Mouse (Mus musculus): Measurements from ENCODE around the gene Dcun1d3. TPM values are rescaled to one million over a fixed set of nuclear protein-coding genes. Genes with fewer than 3 reads are reported as not detected.

The Dcun1d3 gene
- polyA plus RNA-seq, 1 experiment from 2014 or later = 11.3 TPM

DNA sequence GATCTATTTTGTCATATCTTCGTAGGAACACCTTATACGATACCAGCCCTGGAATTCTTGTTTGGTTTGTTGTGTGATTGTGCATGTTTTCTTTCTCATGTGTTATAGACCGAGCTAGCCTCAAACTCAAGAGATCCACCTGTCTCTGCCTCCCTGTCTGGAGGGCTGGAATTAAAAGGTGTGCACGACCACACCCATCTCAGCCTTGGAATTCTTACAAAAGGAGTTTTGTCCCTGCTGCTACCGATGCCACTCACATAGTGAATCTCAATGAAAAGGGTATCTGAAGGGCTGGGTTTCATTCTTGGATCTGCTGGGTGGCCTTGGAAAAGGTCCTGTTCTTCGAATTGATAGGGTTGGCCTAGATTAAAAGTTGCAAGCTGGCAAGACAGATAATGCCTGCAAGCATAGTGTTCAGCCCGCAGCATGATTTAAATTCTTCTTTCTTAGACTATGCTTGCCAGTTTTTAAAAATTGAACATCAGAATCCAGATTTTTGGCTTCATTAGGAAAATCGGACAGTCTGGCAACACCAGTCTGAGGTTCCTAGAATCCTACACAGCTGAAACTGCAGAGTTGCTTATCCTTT, 1.5 kb upstream of the Dcun1d3 start:
- Histone ChIP-seq H3K27me3 (no peaks in the 10 kb centered on the region), H3K4me3 (no peak overlapping the region), H3K27ac (no peak overlapping the region), H3K9ac (no peak overlapping the region), H3K36me3 (no peaks in the 10 kb centered on the region), H3K9me3 (no peaks in the 10 kb centered on the region), H3K4me2 (no peak overlapping the region), H3K4me1 (peaks cover 27% of the 10 kb centered on the region)
- WGBS = 88% methylated on average over 8 of the region's 8 CpGs
- ATAC-seq (ENCODE audit: borderline replicate concordance, extremely low read depth, low FRiP score, low TSS enrichment) = no peak

DNA sequence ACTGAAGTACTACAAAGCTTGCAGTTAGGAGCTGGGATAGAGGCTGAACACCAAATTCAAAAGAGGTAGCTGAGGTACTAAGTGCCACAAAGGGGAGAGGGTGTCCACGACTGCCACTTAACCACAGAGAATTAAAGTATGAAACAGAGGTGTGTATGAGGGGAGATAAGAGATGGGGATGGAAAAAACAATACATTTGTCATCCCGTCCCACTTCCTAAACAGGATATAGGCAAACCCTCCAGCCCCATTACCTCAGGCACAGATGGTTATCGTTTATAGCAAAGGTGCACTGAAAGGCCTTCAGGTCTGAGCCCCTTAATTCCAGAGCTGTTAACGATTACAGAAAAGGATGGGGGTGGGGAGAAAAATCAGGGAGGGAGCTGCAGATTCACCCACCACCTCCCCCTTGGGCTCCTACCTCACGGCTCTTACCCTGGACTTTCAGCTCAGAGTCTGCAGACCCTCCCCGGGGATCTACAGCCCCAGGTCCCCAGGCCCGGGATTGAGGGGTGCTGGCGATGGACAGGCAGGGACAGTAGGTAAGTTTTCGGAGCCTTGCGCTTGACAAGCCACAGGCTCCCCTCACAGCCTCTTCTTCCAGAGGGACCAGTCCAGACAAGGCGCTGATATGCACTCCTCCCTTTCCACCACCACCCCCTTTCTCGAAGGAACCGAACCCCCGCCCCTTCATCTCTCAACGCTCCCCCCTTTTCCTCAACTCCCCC, 1.1 kb downstream of the Dcun1d3 start:
- Histone ChIP-seq H3K9me3 (no peaks in the 10 kb centered on the region), H3K4me3 (peak overlapping the region; percentile 80)

DNA sequence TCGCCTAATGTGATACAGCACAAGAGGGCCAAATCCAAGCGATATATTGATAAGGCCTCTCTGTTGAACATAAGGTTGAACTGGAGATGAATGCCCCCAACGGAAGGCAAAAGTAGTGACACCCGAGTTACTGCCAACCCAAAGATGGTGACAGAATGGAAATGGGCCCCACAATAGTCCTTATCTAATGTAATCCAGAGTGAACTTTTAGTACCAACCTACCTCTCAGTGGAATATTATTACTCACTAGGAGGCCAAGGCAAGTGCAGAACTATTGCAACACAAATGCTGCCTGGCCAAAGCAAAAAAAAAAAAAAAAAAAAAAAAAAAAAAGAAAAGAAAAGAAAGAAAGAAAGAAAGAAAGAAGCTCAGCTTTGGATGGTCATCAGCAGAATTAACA, 3.4 kb downstream of the Dcun1d3 start:
- Histone ChIP-seq H3K36me3 (no peaks in the 10 kb centered on the region), H3K9ac (no peak overlapping the region), H3K4me1 (peaks cover 27% of the 10 kb centered on the region), H3K4me3 (no peak overlapping the region), H3K27me3 (no peaks in the 10 kb centered on the region), H3K27ac (no peak overlapping the region), H3K9me3 (no peaks in the 10 kb centered on the region), H3K4me2 (no peak overlapping the region)
- 84% methylated on average over 4 of the region's 4 CpGs for WGBS
- ATAC-seq (ENCODE audit: borderline replicate concordance, extremely low read depth, low FRiP score, low TSS enrichment) = no peak

More for the DNA sequence above, 1.1 kb downstream of the Dcun1d3 start:
- H3K36me3 ChIP-seq = no peaks in the 10 kb centered on the region
- peak overlapping the region; percentile 97 for H3K27ac ChIP-seq
- peak overlapping the region; percentile 81 for H3K9ac ChIP-seq
- WGBS = 1% methylated on average over 15 of the region's 15 CpGs
- H3K4me2 ChIP-seq = peak overlapping the region; percentile 81
- ATAC-seq (ENCODE audit: borderline replicate concordance, extremely low read depth, low FRiP score, low TSS enrichment) = peak; percentile 47
- peaks cover 27% of the 10 kb centered on the region for H3K4me1 ChIP-seq
- no peaks in the 10 kb centered on the region for H3K27me3 ChIP-seq

DNA sequence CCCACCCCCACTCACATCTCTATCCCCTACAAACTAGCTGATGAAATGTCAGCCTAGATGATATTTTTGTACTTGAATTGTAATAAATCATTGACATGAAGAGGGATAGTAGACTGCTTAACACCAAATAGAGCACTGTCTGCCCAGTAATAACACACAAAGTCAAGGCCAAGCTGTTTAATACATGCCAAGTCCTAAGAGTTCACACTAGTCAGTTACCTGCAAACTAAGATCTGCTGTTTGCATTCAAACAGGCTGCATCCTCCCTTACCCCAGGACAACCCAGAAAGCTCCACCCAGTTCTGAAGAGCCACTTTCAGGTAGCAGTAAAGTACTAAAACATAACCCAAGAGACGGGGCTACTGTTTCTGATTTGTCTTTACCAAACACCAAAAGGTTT, 3.9 kb downstream of the Dcun1d3 start:
- Histone ChIP-seq H3K4me3 (no peak overlapping the region), H3K27ac (no peak overlapping the region), H3K27me3 (no peaks in the 10 kb centered on the region), H3K9me3 (no peaks in the 10 kb centered on the region), H3K4me2 (no peak overlapping the region), H3K36me3 (no peaks in the 10 kb centered on the region), H3K9ac (no peak overlapping the region), H3K4me1 (peaks cover 27% of the 10 kb centered on the region)
- 78% methylated on average over 1 of the region's 1 CpGs for WGBS
- ATAC-seq (ENCODE audit: borderline replicate concordance, extremely low read depth, low FRiP score, low TSS enrichment) = no peak

DNA sequence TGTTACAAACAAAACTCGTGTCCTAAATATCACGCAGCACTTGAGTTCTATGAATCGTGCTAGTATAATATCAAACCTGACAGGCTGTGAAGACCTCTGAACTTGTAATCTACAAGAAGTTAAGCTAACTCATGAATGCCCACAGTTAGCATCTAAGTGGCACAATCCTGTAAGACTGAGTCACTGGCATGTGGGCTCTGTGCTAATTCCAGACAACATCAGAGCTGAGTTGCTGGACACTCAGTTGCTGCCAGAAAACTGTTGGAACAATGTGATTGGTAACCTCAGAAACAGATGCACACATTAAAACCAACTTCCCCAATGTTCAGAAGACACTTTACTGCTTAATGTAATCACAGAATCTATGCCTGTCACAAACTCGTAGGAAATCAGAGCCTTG, 8.2 kb downstream of the Dcun1d3 start:
- 82% methylated on average over 4 of the region's 4 CpGs for WGBS
- Histone ChIP-seq H3K27ac (no peak overlapping the region), H3K9ac (no peak overlapping the region), H3K27me3 (no peaks in the 10 kb centered on the region), H3K4me1 (no peaks in the 10 kb centered on the region), H3K9me3 (no peaks in the 10 kb centered on the region), H3K36me3 (no peaks in the 10 kb centered on the region), H3K4me3 (no peak overlapping the region), H3K4me2 (no peak overlapping the region)
- no peak for ATAC-seq (ENCODE audit: borderline replicate concordance, extremely low read depth, low FRiP score, low TSS enrichment)

DNA sequence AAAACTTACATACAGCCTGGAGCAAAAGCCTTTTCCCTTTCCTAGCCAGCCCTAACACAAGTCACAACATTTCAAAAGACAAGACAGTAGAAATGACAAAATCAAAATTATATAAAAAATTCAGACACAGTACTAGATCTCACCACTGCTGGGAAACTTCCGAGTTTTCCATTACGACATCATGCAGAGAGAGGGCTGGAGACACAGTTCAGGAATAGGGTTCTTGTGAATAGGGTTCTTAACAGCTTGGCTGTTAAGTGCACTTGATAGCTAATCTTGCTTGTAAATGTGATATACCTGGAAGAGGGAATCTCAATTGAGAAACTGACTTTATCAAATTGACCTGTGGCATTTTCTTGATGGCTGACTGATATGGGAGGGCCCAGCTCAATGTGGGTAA, 14.9 kb downstream of the Dcun1d3 start:
- WGBS = 70% methylated on average over 2 of the region's 2 CpGs
- no peak overlapping the region for H3K9ac ChIP-seq
- H3K4me2 ChIP-seq = no peak overlapping the region
- peaks cover 3% of the 10 kb centered on the region; the same call in 1 of the 2 replicates for H3K36me3 ChIP-seq
- H3K27ac ChIP-seq = no peak overlapping the region
- no peak for ATAC-seq (ENCODE audit: borderline replicate concordance, extremely low read depth, low FRiP score, low TSS enrichment)
- H3K4me3 ChIP-seq = no peak overlapping the region
- H3K4me1 ChIP-seq = no peaks in the 10 kb centered on the region
- H3K27me3 ChIP-seq = no peaks in the 10 kb centered on the region
- no peaks in the 10 kb centered on the region for H3K9me3 ChIP-seq

DNA sequence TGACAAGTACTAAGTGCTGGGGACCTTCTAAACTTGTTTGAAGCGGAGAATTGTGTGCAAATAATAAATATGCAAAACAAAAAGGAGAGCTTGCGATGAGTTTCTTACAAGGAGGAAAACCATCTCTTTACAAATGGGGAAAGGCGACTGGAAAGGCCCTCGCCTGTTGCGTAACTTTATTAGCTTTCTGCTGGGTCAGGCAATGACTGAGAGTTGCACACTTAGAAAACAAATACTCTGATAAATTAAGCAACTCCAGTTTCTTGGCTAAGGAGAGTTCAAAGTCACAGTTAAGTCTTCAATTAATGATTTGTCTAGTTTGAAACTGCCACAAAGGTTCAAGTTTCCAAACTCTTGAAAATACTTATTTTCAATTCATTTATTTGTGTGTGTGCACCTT, 15.8 kb downstream of the Dcun1d3 start:
- Histone ChIP-seq H3K9ac (no peak overlapping the region), H3K4me2 (no peak overlapping the region), H3K4me1 (no peaks in the 10 kb centered on the region), H3K9me3 (no peaks in the 10 kb centered on the region), H3K36me3 (peaks cover 3% of the 10 kb centered on the region; the same call in 1 of the 2 replicates), H3K27ac (no peak overlapping the region), H3K4me3 (no peak overlapping the region), H3K27me3 (no peaks in the 10 kb centered on the region)
- ATAC-seq (ENCODE audit: borderline replicate concordance, extremely low read depth, low FRiP score, low TSS enrichment) = no peak
- WGBS = 79% methylated on average over 5 of the region's 5 CpGs

DNA sequence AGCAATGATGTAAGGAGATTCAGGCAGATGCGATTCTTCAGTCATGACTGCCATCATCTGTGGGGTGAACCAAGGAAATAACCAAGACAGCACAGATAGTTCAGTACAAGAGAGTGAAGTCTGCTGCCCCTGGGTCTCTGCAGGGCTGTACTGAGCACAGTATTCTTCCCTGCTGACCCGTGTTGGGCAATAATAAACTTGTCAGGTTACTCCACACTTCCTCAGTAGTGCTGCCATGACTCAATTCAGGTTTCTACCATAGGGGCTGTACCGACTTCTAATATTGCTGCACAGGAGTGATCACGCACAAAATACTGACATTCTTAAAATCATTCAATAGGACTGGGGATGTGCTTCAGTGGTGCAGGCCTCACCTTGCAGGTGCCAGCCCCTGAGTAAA, 16.9 kb downstream of the Dcun1d3 start:
- Histone ChIP-seq H3K4me2 (no peak overlapping the region), H3K4me1 (no peaks in the 10 kb centered on the region), H3K9ac (no peak overlapping the region), H3K4me3 (no peak overlapping the region), H3K27ac (no peak overlapping the region), H3K27me3 (no peaks in the 10 kb centered on the region), H3K9me3 (no peaks in the 10 kb centered on the region), H3K36me3 (peaks cover 3% of the 10 kb centered on the region; the same call in 1 of the 2 replicates)
- no peak for ATAC-seq (ENCODE audit: borderline replicate concordance, extremely low read depth, low FRiP score, low TSS enrichment)
- 88% methylated on average over 4 of the region's 4 CpGs for WGBS

DNA sequence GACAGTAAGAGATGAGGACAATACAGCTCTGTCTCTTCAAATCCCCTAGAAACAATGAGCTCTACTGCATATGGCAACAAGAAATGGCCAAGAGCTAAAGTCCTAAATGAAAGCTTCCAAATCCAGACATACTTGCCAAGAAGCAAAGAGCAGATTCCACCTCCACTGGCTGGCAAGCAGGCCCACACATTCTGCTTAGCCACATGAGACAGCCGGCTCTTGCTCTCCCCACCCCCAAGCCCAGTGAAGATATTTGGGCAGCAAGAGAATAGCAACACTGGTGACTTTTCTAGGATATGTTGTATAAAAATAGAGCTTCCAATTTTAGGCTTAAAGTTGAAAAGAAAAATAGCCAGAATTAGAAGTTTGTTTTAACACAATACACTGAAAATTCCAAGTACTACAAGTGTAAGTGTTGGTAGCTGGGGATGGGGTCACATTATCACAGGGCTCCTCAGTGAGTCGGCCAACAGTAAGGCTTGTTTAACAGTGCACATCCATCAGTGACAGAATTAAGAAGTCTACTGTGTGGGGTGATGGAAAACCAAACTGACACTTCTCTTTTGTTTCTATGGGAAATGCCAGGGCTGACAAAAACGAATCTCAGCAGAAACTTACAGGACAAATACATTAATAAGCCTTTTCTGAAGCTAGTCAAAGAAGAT, 20.2 kb downstream of the Dcun1d3 start:
- 32% methylated on average over 3 of the region's 3 CpGs for WGBS
- no peaks in the 10 kb centered on the region for H3K27me3 ChIP-seq
- no peak overlapping the region for H3K9ac ChIP-seq
- H3K4me3 ChIP-seq = no peak overlapping the region
- H3K9me3 ChIP-seq = no peaks in the 10 kb centered on the region
- peaks cover 3% of the 10 kb centered on the region; the same call in 1 of the 2 replicates for H3K36me3 ChIP-seq
- no peak overlapping the region for H3K27ac ChIP-seq
- no peaks in the 10 kb centered on the region for H3K4me1 ChIP-seq
- ATAC-seq (ENCODE audit: borderline replicate concordance, extremely low read depth, low FRiP score, low TSS enrichment) = no peak
- no peak overlapping the region for H3K4me2 ChIP-seq

DNA sequence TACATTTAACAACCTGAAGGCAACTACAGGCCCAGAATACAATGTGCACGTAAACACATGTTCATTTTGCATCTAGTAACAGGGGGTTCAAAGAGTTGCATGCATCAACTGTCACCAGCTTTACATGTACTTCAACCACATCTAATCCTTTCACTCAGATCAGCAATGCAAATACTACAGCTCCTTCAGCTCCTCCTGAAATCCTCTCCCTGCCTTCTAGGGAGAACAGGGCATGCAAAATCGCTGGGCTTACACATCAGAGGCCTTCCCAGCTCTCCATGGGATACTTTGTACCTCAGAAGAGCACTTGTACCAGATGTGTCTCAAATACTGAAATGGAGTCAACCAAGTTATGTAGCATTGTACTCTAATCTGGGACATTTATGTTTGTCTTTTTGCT, 23.0 kb downstream of the Dcun1d3 start:
- no peak for ATAC-seq (ENCODE audit: borderline replicate concordance, extremely low read depth, low FRiP score, low TSS enrichment)
- H3K27ac ChIP-seq = no peak overlapping the region
- WGBS = 60% methylated on average over 2 of the region's 2 CpGs
- no peak overlapping the region for H3K4me2 ChIP-seq
- no peak overlapping the region for H3K4me3 ChIP-seq
- no peaks in the 10 kb centered on the region for H3K9me3 ChIP-seq
- H3K27me3 ChIP-seq = no peaks in the 10 kb centered on the region
- H3K9ac ChIP-seq = no peak overlapping the region
- H3K36me3 ChIP-seq = peaks cover under 1% of the 10 kb centered on the region; the same call in 1 of the 2 replicates
- H3K4me1 ChIP-seq = no peaks in the 10 kb centered on the region

DNA sequence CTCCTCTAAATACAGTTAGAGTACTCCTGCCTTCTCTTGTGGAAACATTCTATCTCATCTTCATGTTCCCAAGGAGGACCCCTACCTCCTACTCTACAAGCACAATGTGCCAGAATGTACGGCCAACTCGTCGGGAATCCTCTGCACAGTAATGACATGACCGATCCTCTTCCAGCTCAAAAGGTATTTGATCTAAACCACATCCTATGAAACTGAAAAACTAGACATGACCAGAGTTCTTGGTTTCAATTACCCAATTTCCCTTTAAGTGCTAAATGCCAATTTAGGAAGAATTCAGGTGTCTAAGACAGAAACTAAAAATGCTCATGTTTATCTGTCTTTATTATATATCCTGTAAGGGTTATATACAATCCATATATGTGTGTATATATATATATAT, 23.9 kb downstream of the Dcun1d3 start:
- Histone ChIP-seq H3K27me3 (no peaks in the 10 kb centered on the region), H3K27ac (no peak overlapping the region), H3K9me3 (no peaks in the 10 kb centered on the region), H3K4me3 (no peak overlapping the region), H3K4me2 (no peak overlapping the region), H3K9ac (no peak overlapping the region), H3K36me3 (no peaks in the 10 kb centered on the region), H3K4me1 (no peaks in the 10 kb centered on the region)
- WGBS = 92% methylated on average over 4 of the region's 4 CpGs
- ATAC-seq (ENCODE audit: borderline replicate concordance, extremely low read depth, low FRiP score, low TSS enrichment) = no peak

DNA sequence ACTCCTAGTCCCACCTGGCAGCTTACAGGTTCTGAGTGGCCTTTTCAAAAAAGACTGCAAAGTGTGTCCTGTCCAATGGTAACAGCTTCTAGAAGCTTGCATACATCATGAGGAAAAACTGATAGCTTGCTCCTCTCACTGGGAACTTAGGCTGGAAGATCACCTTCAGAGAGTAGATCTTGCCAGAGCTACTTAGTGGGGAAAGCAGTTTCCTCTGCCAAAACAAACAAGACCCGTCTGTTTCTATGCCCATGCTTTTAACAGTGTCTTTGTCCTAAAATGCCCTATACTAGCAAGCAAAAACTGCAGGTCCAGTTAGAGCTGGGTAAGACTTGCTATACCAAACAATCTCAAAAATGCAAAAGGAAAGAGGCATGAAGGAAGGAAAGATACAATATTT, 30.0 kb downstream of the Dcun1d3 start:
- Histone ChIP-seq H3K27ac (no peak overlapping the region), H3K27me3 (no peaks in the 10 kb centered on the region), H3K4me1 (peaks cover 14% of the 10 kb centered on the region), H3K9ac (no peak overlapping the region), H3K9me3 (no peaks in the 10 kb centered on the region), H3K36me3 (no peaks in the 10 kb centered on the region; the same call in 1 of the 2 replicates), H3K4me3 (no peak overlapping the region), H3K4me2 (no peak overlapping the region)
- ATAC-seq (ENCODE audit: borderline replicate concordance, extremely low read depth, low FRiP score, low TSS enrichment) = no peak
- 15% methylated on average over 1 of the region's 1 CpGs for WGBS

All from lung, embryonic 15.5 days (tissue).